Mouse (Mus musculus) macrophage (primary cell): Measurements from ENCODE around the gene Ccdc6. TPM values are rescaled to one million over a fixed set of nuclear protein-coding genes. Genes with fewer than 3 reads are reported as not detected.

Experiments
- H3K27ac ChIP-seq: fragments of 350-480 bp; formaldehyde crosslinking; 2 replicates; pipeline ENCODE4 v1.9.0; 2021
- H3K36me3 ChIP-seq: fragments of 350-480 bp; formaldehyde crosslinking; 2 replicates; pipeline ENCODE4 v1.9.0; 2021; ENCODE audit errors: inconsistent target
- H3K4me3 ChIP-seq: fragments of 350-480 bp; formaldehyde crosslinking; 2 replicates; pipeline ENCODE4 v1.9.0; 2021; ENCODE audit errors: inconsistent target
- H3K79me2 ChIP-seq: fragments of 350-480 bp; formaldehyde crosslinking; 2 replicates; pipeline ENCODE4 v1.9.0; 2021; ENCODE audit errors: inconsistent target
- WGBS: methylation state at CpG from one replicate; pipeline ENCODE4 v1.1.7; 2026; ENCODE audit warnings: inconsistent platforms; ENCODE audit not compliant: missing documents; 5-methylcytosine and 5-hydroxymethylcytosine counted together
- polyA plus RNA-seq: library from polyadenylated mRNA; stranded (reverse); fragments of 250-400 nt; gene quantifications from 3 replicates; pipeline ENCODE4 v1.2.4, GENCODE M21; 2018; ENCODE audit warnings: inconsistent platforms

Gene Ccdc6
- polyA plus RNA-seq, 1 experiment from 2014 or later: 18.7 TPM

DNA sequence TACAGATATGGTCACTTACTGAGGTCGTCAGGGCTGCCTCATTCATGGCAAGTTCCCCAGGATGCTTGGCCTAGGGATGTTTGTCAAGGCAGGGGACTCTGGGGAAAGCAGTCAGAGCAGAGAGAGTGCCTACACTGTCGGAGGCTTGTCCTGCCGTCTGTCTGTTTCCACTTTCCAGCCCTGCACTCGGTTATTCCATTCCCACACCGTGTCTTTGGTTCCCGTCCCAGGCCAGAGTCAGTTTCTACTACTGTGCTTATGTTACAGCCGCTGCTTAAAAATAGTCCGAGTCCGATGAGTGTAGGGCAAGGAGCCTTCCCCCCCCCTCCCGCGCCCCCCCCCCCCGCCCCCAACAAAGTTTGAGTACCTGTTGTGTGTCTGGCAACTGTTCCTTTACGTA, 11.1 kb downstream of the Ccdc6 start:
- Histone ChIP-seq H3K79me2 (peaks cover 100% of the 10 kb centered on the region), H3K4me3 (no peak overlapping the region), H3K36me3 (no peaks in the 10 kb centered on the region), H3K27ac (no peak overlapping the region)
- 94% methylated on average over 11 of the region's 13 CpGs for WGBS

- 95% methylated on average over 5 of the region's 5 CpGs for WGBS
- Histone ChIP-seq H3K36me3 (no peaks in the 10 kb centered on the region), H3K4me3 (no peak overlapping the region), H3K27ac (no peak overlapping the region), H3K79me2 (peaks cover 100% of the 10 kb centered on the region)
Observed at GRCm38 (mm10) chr10:70109974-70110373, 13.1 kb downstream of the Ccdc6 start.

GRCm38 (mm10) chr10:70110815-70111214, 13.9 kb downstream of the Ccdc6 start:
- Histone ChIP-seq H3K4me3 (no peak overlapping the region), H3K79me2 (peaks cover 100% of the 10 kb centered on the region), H3K36me3 (no peaks in the 10 kb centered on the region), H3K27ac (no peak overlapping the region)
- 98% methylated on average over 6 of the region's 7 CpGs for WGBS

DNA sequence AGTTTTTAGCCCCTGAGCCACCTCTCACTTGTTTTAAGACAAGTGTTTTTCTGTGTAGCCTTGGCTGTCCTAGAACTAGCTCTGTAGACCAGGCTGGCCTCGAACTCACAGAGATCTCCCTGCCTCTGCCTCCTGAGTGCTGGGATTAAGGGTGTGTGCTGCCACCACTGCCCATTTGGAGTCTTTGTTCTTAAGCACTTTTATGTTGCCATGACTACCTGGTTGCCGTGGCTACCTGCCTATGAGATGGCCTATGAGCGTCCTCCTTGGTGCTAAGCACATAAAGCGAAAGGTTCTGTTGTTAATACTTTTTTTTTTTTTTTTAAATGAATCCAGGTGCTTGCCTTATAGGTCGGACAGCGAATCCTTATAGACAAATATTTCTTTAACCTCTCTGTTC, 14.7 kb downstream of the Ccdc6 start:
- Histone ChIP-seq H3K36me3 (no peaks in the 10 kb centered on the region), H3K79me2 (peaks cover 100% of the 10 kb centered on the region), H3K4me3 (no peak overlapping the region), H3K27ac (no peak overlapping the region)
- 91% methylated on average over 6 of the region's 6 CpGs for WGBS

DNA sequence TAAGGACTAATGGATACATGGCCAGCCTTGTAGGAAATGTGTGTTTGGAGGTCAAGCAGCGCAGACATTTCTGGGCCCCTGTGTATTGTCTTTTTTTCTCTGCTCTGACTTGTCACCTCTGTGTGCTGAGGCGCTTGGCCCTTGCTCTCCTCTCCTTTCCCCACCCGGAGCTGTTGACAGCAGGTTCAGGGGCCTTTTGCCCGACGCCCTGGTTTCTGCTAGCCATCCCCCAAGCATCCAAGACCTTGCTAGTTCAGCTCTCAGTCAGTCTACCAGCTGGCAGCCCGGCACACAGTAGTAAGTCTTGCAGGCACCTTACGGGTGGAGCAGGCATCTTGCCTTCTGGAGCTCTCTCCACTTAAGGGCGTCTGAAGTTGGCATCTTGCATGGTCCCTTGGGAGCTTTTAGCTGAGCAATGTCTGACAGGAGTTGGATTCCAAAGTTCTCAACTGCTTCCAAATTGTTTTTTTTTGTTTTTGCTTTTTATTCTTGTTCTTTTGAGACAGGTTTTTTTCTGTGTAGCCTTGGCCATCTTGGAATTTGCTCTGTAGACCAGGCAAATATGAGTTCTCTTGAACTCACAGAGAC, 17.2 kb downstream of the Ccdc6 start:
- Histone ChIP-seq H3K79me2 (peaks cover 100% of the 10 kb centered on the region), H3K36me3 (no peaks in the 10 kb centered on the region), H3K27ac (no peak overlapping the region), H3K4me3 (no peak overlapping the region)
- 96% methylated on average over 8 of the region's 8 CpGs for WGBS

- no peak overlapping the region for H3K27ac ChIP-seq
- no peaks in the 10 kb centered on the region for H3K36me3 ChIP-seq
- 88% methylated on average over 6 of the region's 7 CpGs for WGBS
- peaks cover 100% of the 10 kb centered on the region for H3K79me2 ChIP-seq
- H3K4me3 ChIP-seq: no peak overlapping the region
Observed at GRCm38 (mm10) chr10:70116454-70116853, 19.5 kb downstream of the Ccdc6 start.

DNA sequence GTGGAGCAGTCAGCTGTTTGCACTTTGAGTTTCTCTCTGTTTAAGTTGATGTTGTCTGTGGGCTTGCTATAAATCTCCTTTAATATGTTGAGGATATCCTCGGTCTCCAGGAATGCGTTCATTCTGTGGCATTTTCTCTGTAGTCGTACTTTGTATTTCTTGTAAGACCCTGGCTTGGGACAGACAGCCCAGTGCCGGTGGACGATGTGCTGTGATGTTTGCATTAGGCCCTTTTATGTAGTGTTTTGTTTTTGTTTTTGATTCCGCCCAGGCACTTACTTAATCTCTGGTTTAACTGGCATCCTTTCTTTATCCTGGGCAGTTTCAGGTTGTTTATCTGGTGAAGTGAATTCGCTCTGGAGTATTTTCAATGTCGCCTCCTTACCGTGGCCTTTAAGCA, 22.5 kb downstream of the Ccdc6 start:
- 73% methylated on average over 9 of the region's 9 CpGs for WGBS
- Histone ChIP-seq H3K27ac (no peak overlapping the region), H3K4me3 (no peak overlapping the region), H3K36me3 (no peaks in the 10 kb centered on the region), H3K79me2 (peaks cover 98% of the 10 kb centered on the region)

DNA sequence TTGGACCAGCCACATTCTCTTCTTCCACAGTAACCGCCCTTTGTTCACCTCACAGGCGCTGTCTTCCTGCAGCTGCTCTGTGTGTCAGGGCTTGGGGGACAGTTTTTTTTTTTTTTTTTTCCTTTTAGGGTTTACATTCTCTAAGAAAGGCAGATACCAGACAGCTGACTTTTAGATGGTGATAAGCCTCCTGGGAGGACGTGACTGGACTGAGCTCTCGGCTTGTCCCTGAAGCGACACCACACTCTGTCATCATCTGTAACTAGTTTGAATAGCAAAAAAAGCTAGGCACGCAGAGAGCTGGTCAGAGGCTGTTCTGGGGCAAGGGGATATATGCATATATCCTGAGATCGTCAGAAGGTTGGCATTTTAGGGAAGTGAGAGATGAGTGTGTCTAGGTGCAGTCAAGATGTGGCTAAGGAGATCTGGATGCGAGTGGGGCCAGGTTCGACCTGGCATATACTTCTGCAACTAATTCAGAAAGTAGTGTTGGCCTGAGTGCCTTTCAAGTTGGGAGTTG, 23.0 kb downstream of the Ccdc6 start:
- 73% methylated on average over 9 of the region's 9 CpGs for WGBS
- Histone ChIP-seq H3K36me3 (no peaks in the 10 kb centered on the region), H3K4me3 (no peak overlapping the region), H3K79me2 (peaks cover 98% of the 10 kb centered on the region), H3K27ac (no peak overlapping the region)

GRCm38 (mm10) chr10:70120671-70121405, 23.9 kb downstream of the Ccdc6 start:
- Histone ChIP-seq H3K36me3 (no peaks in the 10 kb centered on the region), H3K79me2 (peaks cover 98% of the 10 kb centered on the region), H3K4me3 (no peak overlapping the region), H3K27ac (no peak overlapping the region)
- WGBS: 72% methylated on average over 17 of the region's 17 CpGs

DNA sequence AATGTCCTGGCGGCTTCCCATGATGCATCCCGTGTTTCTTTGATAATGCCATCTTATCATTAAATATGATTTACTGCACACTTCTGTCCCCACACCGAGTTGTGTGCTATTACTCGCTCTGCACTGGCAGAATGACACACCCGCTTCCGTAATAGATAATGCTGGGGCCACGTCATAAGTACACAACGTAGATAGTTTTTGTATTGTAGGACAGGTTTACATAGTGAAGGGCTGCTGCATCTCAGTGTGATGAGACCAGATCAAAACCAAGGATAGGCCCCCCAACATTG, 24.4 kb downstream of the Ccdc6 start:
- WGBS: 97% methylated on average over 8 of the region's 8 CpGs
- H3K79me2 ChIP-seq: peaks cover 98% of the 10 kb centered on the region
- H3K4me3 ChIP-seq: no peak overlapping the region
- no peaks in the 10 kb centered on the region for H3K36me3 ChIP-seq
- H3K27ac ChIP-seq: no peak overlapping the region

DNA sequence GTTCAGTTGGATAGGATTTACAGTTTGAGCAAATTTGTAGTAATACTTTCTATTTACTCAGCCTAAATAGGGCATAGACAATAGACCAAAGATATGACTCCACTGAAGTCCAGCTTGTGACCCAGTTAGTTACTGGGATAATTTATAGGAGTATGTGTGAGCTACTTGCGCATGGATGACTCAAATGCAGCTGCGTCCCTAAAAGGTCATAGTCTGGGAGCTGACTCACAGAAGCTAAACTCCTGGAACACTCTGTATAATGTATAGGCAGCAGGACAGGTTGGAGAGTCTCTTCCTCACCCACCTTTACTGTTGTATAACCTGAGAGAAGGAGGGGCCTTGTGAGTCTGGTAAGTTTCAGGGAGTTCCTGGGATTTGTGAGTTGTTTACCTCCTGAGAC, 26.5 kb downstream of the Ccdc6 start:
- Histone ChIP-seq H3K4me3 (no peak overlapping the region), H3K79me2 (peaks cover 98% of the 10 kb centered on the region), H3K27ac (no peak overlapping the region), H3K36me3 (no peaks in the 10 kb centered on the region)
- WGBS: 100% methylated on average over 2 of the region's 2 CpGs

DNA sequence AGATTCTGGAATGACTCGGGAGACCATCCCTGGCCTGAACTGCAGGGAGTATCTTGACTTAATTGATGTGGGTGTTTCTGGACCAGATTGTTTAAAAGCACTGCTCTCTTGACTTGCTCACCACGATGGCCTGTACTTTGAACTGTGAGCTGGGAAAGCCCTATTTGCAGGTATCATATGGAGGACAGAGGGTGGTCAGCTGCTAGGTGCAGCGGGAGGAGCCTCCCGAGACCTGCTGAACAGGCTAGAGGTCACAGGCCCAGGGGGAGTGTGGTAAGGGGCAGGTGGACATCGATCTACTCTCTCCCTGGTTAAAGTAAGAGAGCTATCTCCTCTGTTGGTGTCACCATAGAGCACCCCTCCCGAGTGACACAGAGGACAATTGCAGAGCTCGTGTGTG, 28.6 kb downstream of the Ccdc6 start:
- Histone ChIP-seq H3K36me3 (no peaks in the 10 kb centered on the region), H3K27ac (no peak overlapping the region), H3K79me2 (peaks cover 98% of the 10 kb centered on the region), H3K4me3 (no peak overlapping the region)
- WGBS: 92% methylated on average over 7 of the region's 7 CpGs

DNA sequence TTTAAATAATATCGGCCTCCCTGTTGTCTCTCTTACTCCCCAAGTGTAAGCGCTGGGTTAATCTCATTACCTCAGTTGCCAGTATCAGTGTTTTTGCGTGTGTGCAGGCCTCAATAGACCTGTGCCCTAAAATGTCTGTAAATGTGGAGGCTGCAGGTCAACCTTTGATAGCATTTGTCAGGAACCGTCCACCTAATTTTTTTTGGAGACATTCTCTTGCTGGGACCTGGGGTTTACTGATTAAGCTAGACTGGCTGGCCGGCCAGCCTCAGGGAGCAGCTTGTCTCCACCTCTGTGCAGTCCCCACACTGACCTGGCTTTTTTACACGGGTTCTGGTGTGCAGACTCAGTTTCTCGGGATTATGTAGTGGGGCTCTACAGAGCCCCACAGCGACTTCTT, 30.4 kb downstream of the Ccdc6 start:
- H3K36me3 ChIP-seq: no peaks in the 10 kb centered on the region
- H3K27ac ChIP-seq: no peak overlapping the region
- H3K79me2 ChIP-seq: peaks cover 97% of the 10 kb centered on the region
- H3K4me3 ChIP-seq: no peak overlapping the region
- WGBS: 93% methylated on average over 8 of the region's 8 CpGs

- H3K79me2 ChIP-seq: peaks cover 99% of the 10 kb centered on the region
- no peak overlapping the region for H3K4me3 ChIP-seq
- H3K36me3 ChIP-seq: no peaks in the 10 kb centered on the region
- H3K27ac ChIP-seq: no peak overlapping the region
- 94% methylated on average over 8 of the region's 8 CpGs for WGBS
Observed at GRCm38 (mm10) chr10:70128408-70128807, 31.5 kb downstream of the Ccdc6 start.

GRCm38 (mm10) chr10:70132087-70132560, 35.2 kb downstream of the Ccdc6 start:
- no peak overlapping the region for H3K27ac ChIP-seq
- H3K4me3 ChIP-seq: no peak overlapping the region
- 50% methylated on average over 5 of the region's 5 CpGs for WGBS
- no peaks in the 10 kb centered on the region for H3K36me3 ChIP-seq
- peaks cover 84% of the 10 kb centered on the region; the same call in 1 of the 2 replicates for H3K79me2 ChIP-seq
